Mouse (Mus musculus): ENCODE measurements at regions not wholly inside any gene's neighbourhood (a gene's known extent, or its start where the extent isn't known, plus 50 kb on each side); places are given as distances from the start of the nearest gene placed in this dataset.

- no peak for DNase-seq (ENCODE audit: low spot score)
Observed at GRCm38 (mm10) chr14:79929451-79929850, 54.4 kb upstream of the Olfm4 start.

GRCm38 (mm10) chr14:79927161-79927560 is 56.7 kb upstream of the Olfm4 start:
- no peak for DNase-seq (ENCODE audit: low spot score)

GRCm38 (mm10) chr14:79916960-79917848 is 66.7 kb upstream of the Olfm4 start:
- DNase-seq (ENCODE audit: low spot score): no peak

- no peak for DNase-seq (ENCODE audit: low spot score)
Observed at GRCm38 (mm10) chr14:79914966-79915365, 68.9 kb upstream of the Olfm4 start.

- no peak for DNase-seq (ENCODE audit: low spot score)
Observed at GRCm38 (mm10) chr14:79913315-79913714, 70.6 kb upstream of the Olfm4 start.

- DNase-seq (ENCODE audit: low spot score): no peak
Observed at GRCm38 (mm10) chr14:79912610-79913009, 71.3 kb upstream of the Olfm4 start.

GRCm38 (mm10) chr14:79907761-79908160 is 76.1 kb upstream of the Olfm4 start:
- no peak for DNase-seq (ENCODE audit: low spot score)

- DNase-seq (ENCODE audit: low spot score): no peak
Observed at GRCm38 (mm10) chr14:79905574-79905973, 78.3 kb upstream of the Olfm4 start.

GRCm38 (mm10) chr14:79902355-79902754 is 81.5 kb upstream of the Olfm4 start:
- no peak for DNase-seq (ENCODE audit: low spot score)

GRCm38 (mm10) chr14:79898240-79898639 is 85.6 kb upstream of the Olfm4 start:
- DNase-seq (ENCODE audit: low spot score): no peak

- DNase-seq (ENCODE audit: low spot score): no peak
Observed at GRCm38 (mm10) chr14:79893241-79893640, 90.6 kb upstream of the Olfm4 start.

GRCm38 (mm10) chr14:79890682-79891081 is 93.2 kb upstream of the Olfm4 start:
- DNase-seq (ENCODE audit: low spot score): no peak

GRCm38 (mm10) chr14:79890280-79890679 is 93.6 kb upstream of the Olfm4 start:
- no peak for DNase-seq (ENCODE audit: low spot score)

- DNase-seq (ENCODE audit: low spot score): no peak
Observed at GRCm38 (mm10) chr14:79883487-79883886, 100.4 kb upstream of the Olfm4 start.

GRCm38 (mm10) chr14:79881726-79882125 is 102.2 kb upstream of the Olfm4 start:
- no peak for DNase-seq (ENCODE audit: low spot score)

GRCm38 (mm10) chr14:79880065-79880755 is 103.7 kb upstream of the Olfm4 start:
- DNase-seq (ENCODE audit: low spot score): no peak

- DNase-seq (ENCODE audit: low spot score): no peak
Observed at GRCm38 (mm10) chr14:79879333-79880035, 104.4 kb upstream of the Olfm4 start.

GRCm38 (mm10) chr14:79878285-79879019 is 105.4 kb upstream of the Olfm4 start:
- no peak for DNase-seq (ENCODE audit: low spot score)

GRCm38 (mm10) chr14:79873062-79873461 is 102.0 kb upstream of the Pcdh8 start:
- DNase-seq (ENCODE audit: low spot score): peak; percentile 50

GRCm38 (mm10) chr14:79872430-79872829 is 101.3 kb upstream of the Pcdh8 start:
- no peak for DNase-seq (ENCODE audit: low spot score)

GRCm38 (mm10) chr14:79869325-79869724 is 98.2 kb upstream of the Pcdh8 start:
- DNase-seq (ENCODE audit: low spot score): no peak

Data from gastrocnemius, adult 18-20 months (tissue).